Mouse (Mus musculus) heart, postnatal 0 days (tissue): ENCODE measurements at regions not wholly inside any gene's neighbourhood (a gene's known extent, or its start where the extent isn't known, plus 50 kb on each side); places are given as distances from the start of the nearest gene placed in this dataset.

Source experiments
- CTCF ChIP-seq: IDR thresholded peaks from 2 replicates; pipeline ENCODE4 v1.5.1; 2016; ENCODE audit warnings: antibody characterized with exemption, control low read depth, low read depth
- EP300 ChIP-seq: IDR thresholded peaks from 2 replicates; pipeline ENCODE4 v1.6.1; 2016; ENCODE audit warnings: antibody characterized with exemption, low read depth

DNA sequence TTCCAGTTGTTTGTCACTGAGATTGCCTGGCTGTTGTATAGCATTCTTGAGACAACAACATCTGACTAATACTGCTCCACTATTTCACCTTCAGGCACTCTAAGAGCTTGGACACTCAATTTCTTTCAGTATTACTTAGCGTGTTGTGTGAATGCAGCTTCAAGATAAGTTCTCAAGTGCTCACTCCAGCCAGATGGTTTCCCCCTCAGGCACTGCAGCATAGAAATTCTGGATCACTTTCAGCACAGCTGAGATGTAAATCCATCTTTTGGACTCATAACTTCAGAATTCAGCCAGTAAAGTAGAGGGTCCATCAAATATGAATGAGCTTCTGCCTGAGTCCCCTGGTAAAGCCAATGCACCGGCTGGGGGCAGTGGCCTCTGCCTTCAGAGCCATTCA, 608.8 kb downstream of the Gm9195 start:
- no peak for TF ChIP-seq CTCF
- no peak for TF ChIP-seq EP300
